Mouse (Mus musculus) ES-E14 (cell line): ENCODE results near the gene Slc22a7. TPM values are rescaled to one million over a fixed set of nuclear protein-coding genes. Genes with fewer than 3 reads are reported as not detected.

Experiments
- DNase-seq: peaks from one replicate; pipeline ENCODE4 v3.0.0-alpha.2; 2013; ENCODE audit warnings: low read depth, low spot score
- H3K27ac ChIP-seq: 2 replicates; pipeline ENCODE4 v1.5.1; 2012; ENCODE audit warnings: low read depth, mild to moderate bottlenecking, low read length, moderate library complexity, mixed read lengths; ENCODE audit not compliant: poor library complexity, insufficient read depth, severe bottlenecking
- H3K36me3 ChIP-seq: 2 replicates; pipeline ENCODE4 v1.6.1; 2012; ENCODE audit warnings: mild to moderate bottlenecking, low read length, moderate library complexity, mixed read lengths; ENCODE audit not compliant: control insufficient read depth, poor library complexity, insufficient read depth, severe bottlenecking
- H3K4me1 ChIP-seq, 2 experiments: fragments of 150-350 bp in 1 of 2; sonication (generic) in 1 of 2; 2 replicates each; pipeline ENCODE4 v1.6.1; 2012; ENCODE audit warnings: low read length in 2 of 2, mild to moderate bottlenecking in 1 of 2, mixed read lengths in 1 of 2; ENCODE audit not compliant: control insufficient read depth in 2 of 2, insufficient read depth in 2 of 2, poor library complexity in 1 of 2
- H3K4me3 ChIP-seq, 2 experiments: fragments of 150-350 bp in 1 of 2; sonication (generic) in 1 of 2; 2 replicates each; pipeline ENCODE4 v1.5.1; 2012; ENCODE audit warnings: low read length in 2 of 2, low read depth in 1 of 2, mild to moderate bottlenecking in 1 of 2, mixed read lengths in 1 of 2; ENCODE audit not compliant: insufficient read depth in 1 of 2, poor library complexity in 1 of 2, severe bottlenecking in 1 of 2
- H3K9ac ChIP-seq: 2 replicates; pipeline ENCODE4 v1.6.1; 2012; ENCODE audit warnings: low read depth, mild to moderate bottlenecking, low read length, mixed read lengths; ENCODE audit not compliant: poor library complexity, insufficient read depth, severe bottlenecking
- H3K9me3 ChIP-seq: fragments of 150-350 bp; sonication (generic); 2 replicates; pipeline ENCODE4 v1.6.1; 2012; ENCODE audit warnings: low read depth, mild to moderate bottlenecking, low read length; ENCODE audit not compliant: control insufficient read depth, insufficient read depth
- CHD2 ChIP-seq: IDR thresholded peaks from 2 replicates; pipeline ENCODE4 v1.6.1; 2014; ENCODE audit warnings: mild to moderate bottlenecking, low read depth, low read length, inconsistent platforms
- HCFC1 ChIP-seq: IDR thresholded peaks from 2 replicates; pipeline ENCODE4 v1.6.1; 2012; ENCODE audit warnings: low read length, inconsistent platforms, borderline replicate concordance; ENCODE audit not compliant: insufficient read depth
- MAFK ChIP-seq: IDR thresholded peaks from 2 replicates; pipeline ENCODE4 v1.6.1; 2014; ENCODE audit warnings: mild to moderate bottlenecking, low read depth, low read length, inconsistent platforms; ENCODE audit not compliant: insufficient read depth
- ZC3H11A ChIP-seq: IDR thresholded peaks from 2 replicates; pipeline ENCODE4 v1.6.1; 2012; ENCODE audit warnings: low read depth, mild to moderate bottlenecking, inconsistent platforms, low read length, borderline replicate concordance
- ZNF384 ChIP-seq: IDR thresholded peaks from 2 replicates; pipeline ENCODE4 v1.6.1; 2012; ENCODE audit warnings: low read depth, low read length, inconsistent platforms
- in situ Hi-C, 2 experiments: fragments of 600-800 bp; cut with MboI; formaldehyde crosslinking; loops; one replicate each; pipeline ENCODE4 v1.15.1; 2025; ENCODE audit warnings: low sequenced_read_pairs in 2 of 2, inconsistent platforms in 1 of 2; ENCODE audit not compliant: unreplicated experiment in 2 of 2
- total RNA-seq: library from RNA; depleted of rRNA; stranded (reverse); fragments of 300-350 nt; gene quantifications from 2 replicates; pipeline ENCODE4 v1.2.3, GENCODE M21; 2012

The Slc22a7 gene
- total RNA-seq, 1 experiment = 3.6 TPM

GRCm38 (mm10) chr17:46454539-46454938 lies 16.3 kb upstream of the Slc22a7 start:
- Histone ChIP-seq H3K9ac (no peak overlapping the region), H3K9me3 (no peaks in the 10 kb centered on the region), H3K36me3 (no peaks in the 10 kb centered on the region), H3K27ac (no peak overlapping the region), H3K4me1 (peaks cover 6 to 35% of the 10 kb centered on the region in 2 experiments), H3K4me3 (peak overlapping the region; percentile 61 to 67; a peak in 3 of 4 replicates)
- in situ Hi-C loops = no loop called here
- TF ChIP-seq MAFK (no peak), HCFC1 (no peak), CHD2 (no peak), ZNF384 (no peak), ZC3H11A (no peak)
- no peak for DNase-seq

GRCm38 (mm10) chr17:46453970-46454411 lies 15.7 kb upstream of the Slc22a7 start:
- H3K4me3 ChIP-seq = peak overlapping the region; percentile 39 to 43; a peak in 2 of 4 replicates
- no peak for DNase-seq
- H3K27ac ChIP-seq = no peak overlapping the region
- no peak overlapping the region for H3K9ac ChIP-seq
- in situ Hi-C loops = no loop called here
- H3K9me3 ChIP-seq = no peaks in the 10 kb centered on the region
- H3K4me1 ChIP-seq = peaks cover 6 to 35% of the 10 kb centered on the region in 2 experiments
- no peak for TF ChIP-seq ZNF384
- TF ChIP-seq HCFC1 = no peak
- no peak for TF ChIP-seq CHD2
- TF ChIP-seq MAFK = no peak
- no peak for TF ChIP-seq ZC3H11A
- no peaks in the 10 kb centered on the region for H3K36me3 ChIP-seq

GRCm38 (mm10) chr17:46453302-46453948 lies 15.2 kb upstream of the Slc22a7 start:
- no peak overlapping the region for H3K4me3 ChIP-seq
- H3K9ac ChIP-seq = no peak overlapping the region
- H3K4me1 ChIP-seq = peaks cover 6 to 35% of the 10 kb centered on the region in 2 experiments
- TF ChIP-seq ZC3H11A (no peak), MAFK (no peak)
- no peak overlapping the region for H3K27ac ChIP-seq
- DNase-seq = no peak
- no peaks in the 10 kb centered on the region for H3K9me3 ChIP-seq
- in situ Hi-C loops = no loop called here
- no peaks in the 10 kb centered on the region for H3K36me3 ChIP-seq

GRCm38 (mm10) chr17:46452683-46453082 lies 14.4 kb upstream of the Slc22a7 start:
- no peak overlapping the region for H3K27ac ChIP-seq
- DNase-seq = no peak
- in situ Hi-C loops = no loop called here
- H3K4me1 ChIP-seq = peaks cover 5 to 31% of the 10 kb centered on the region in 2 experiments
- TF ChIP-seq CHD2 = no peak
- no peak for TF ChIP-seq ZNF384
- no peak for TF ChIP-seq MAFK
- no peak for TF ChIP-seq ZC3H11A
- no peak for TF ChIP-seq HCFC1
- no peak overlapping the region for H3K9ac ChIP-seq
- no peaks in the 10 kb centered on the region for H3K9me3 ChIP-seq
- no peak overlapping the region for H3K4me3 ChIP-seq
- H3K36me3 ChIP-seq = no peaks in the 10 kb centered on the region

GRCm38 (mm10) chr17:46446264-46446663 lies 8.0 kb upstream of the Slc22a7 start:
- TF ChIP-seq ZNF384 = no peak
- no peak for TF ChIP-seq MAFK
- no peak for TF ChIP-seq ZC3H11A
- TF ChIP-seq CHD2 = no peak
- no peak for TF ChIP-seq HCFC1
- in situ Hi-C loops = no loop called here
- Histone ChIP-seq H3K9ac (no peak overlapping the region), H3K36me3 (no peaks in the 10 kb centered on the region), H3K9me3 (no peaks in the 10 kb centered on the region), H3K4me1 (peaks cover 0 to 22% of the 10 kb centered on the region in 2 experiments; a peak in 2 of 4 replicates), H3K27ac (no peak overlapping the region), H3K4me3 (no peak overlapping the region)
- no peak for DNase-seq
